Mouse (Mus musculus): ENCODE data around the gene Pced1a. TPM values are rescaled to one million over a fixed set of nuclear protein-coding genes. Genes with fewer than 3 reads are reported as not detected.
A peak's percentile ranks its signal among the peaks of the same experiment; 100 is the strongest.

Gene Pced1a
- total and polyA plus RNA-seq, 3 experiments, result 11.6 to 17.1 (median 15.3) TPM

DNA sequence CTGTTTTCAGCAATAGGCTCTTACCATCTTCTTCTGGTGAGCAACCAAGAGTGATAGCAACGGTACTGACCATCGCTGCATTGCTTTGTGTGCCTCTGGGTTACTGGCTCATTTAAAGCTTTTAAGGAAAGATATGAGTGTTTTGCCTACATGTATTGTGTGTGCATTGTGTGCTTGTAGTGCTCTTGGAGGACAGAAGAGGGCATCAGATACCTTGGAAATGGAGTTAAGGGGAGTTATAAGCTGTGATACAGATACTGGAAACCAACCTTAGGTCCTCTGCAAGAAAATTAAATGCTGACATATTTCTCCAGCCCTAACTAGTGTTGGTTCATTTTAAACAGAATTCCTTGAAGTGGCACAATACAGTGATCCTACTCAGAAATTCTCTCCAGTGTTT, 35.7 kb downstream of the Pced1a start:
- Histone ChIP-seq H3K36me3 (replicated peaks in 1 of 2; ENCODE audit: control insufficient read depth in 1 of 2, insufficient read depth in 1 of 2, low read length in 1 of 2) (no peaks in the 10 kb centered on the region), H3K79me2 (replicated peaks; ENCODE audit: control insufficient read depth, extremely low read depth, insufficient read depth, poor library complexity, severe bottlenecking) (no peaks in the 10 kb centered on the region), H3K9me3 (replicated peaks; ENCODE audit: low read length) (no peaks in the 10 kb centered on the region), H3K9ac (ENCODE audit: insufficient read depth, low read depth) (no peak overlapping the region), H3K4me2 (ENCODE audit: insufficient read depth, low read depth, poor library complexity, severe bottlenecking) (no peak overlapping the region), H3K4me3 (replicated peaks in 1 of 3; ENCODE audit: low read depth in 2 of 3, low read length in 2 of 3, poor library complexity in 1 of 3) (no peak overlapping the region), H3K27me3 (replicated peaks) (peaks cover 7% of the 10 kb centered on the region), H3K27ac (ENCODE audit: insufficient read depth, low read depth) (no peak overlapping the region), H3K4me1 (ENCODE audit: control insufficient read depth in 1 of 2, insufficient read depth in 2 of 2) (peaks cover 0 to 17% of the 10 kb centered on the region in 2 experiments; a peak in 2 of 4 replicates)
- in situ Hi-C loops (cut with MboI; ENCODE audit: low pct_ligation_motif_present, low pct_unique_long_range_greater_than_20kb, low sequenced_read_pairs) (no loop called here), dilution Hi-C loops (cut with MboI; ENCODE audit: extremely low pct_ligation_motif_present, extremely low pct_unique_long_range_greater_than_20kb, low sequenced_read_pairs) (no loop called here)
- TF ChIP-seq SMC3 (IDR thresholded peaks at IDR 0.05; ENCODE audit: low read depth, low read length), result peak; percentile 65
- TF ChIP-seq RAD21 (IDR thresholded peaks at IDR 0.05; ENCODE audit: low read depth, low read length), result peak; percentile 79
- no peak for TF ChIP-seq CHD1 (IDR thresholded peaks at IDR 0.05; ENCODE audit: low read depth, low read length)
- no peak for TF ChIP-seq PAX5 (IDR thresholded peaks at IDR 0.05; ENCODE audit: low read length)
- peak; percentile 32 to 73; a peak in 3 of 4 replicates for TF ChIP-seq CTCF (conservative IDR thresholded peaks at IDR 0.05 in 1 of 2, IDR thresholded peaks at IDR 0.05 in 1 of 2; ENCODE audit: low read depth in 2 of 2, low read length in 2 of 2)
- DNase-seq (ENCODE audit: extremely low read depth), result peak; percentile 46

- H3K4me3 ChIP-seq (replicated peaks in 1 of 3; ENCODE audit: low read depth in 2 of 3, low read length in 2 of 3, poor library complexity in 1 of 3), result no peak overlapping the region
- no peak overlapping the region for H3K27ac ChIP-seq (ENCODE audit: insufficient read depth, low read depth)
- H3K36me3 ChIP-seq (replicated peaks in 1 of 2; ENCODE audit: control insufficient read depth in 1 of 2, insufficient read depth in 1 of 2, low read length in 1 of 2), result no peaks in the 10 kb centered on the region
- in situ Hi-C loops (cut with MboI; ENCODE audit: low pct_ligation_motif_present, low pct_unique_long_range_greater_than_20kb, low sequenced_read_pairs) (no loop called here), dilution Hi-C loops (cut with MboI; ENCODE audit: extremely low pct_ligation_motif_present, extremely low pct_unique_long_range_greater_than_20kb, low sequenced_read_pairs) (no loop called here)
- H3K27me3 ChIP-seq (replicated peaks), result peaks cover 18% of the 10 kb centered on the region
- H3K79me2 ChIP-seq (replicated peaks; ENCODE audit: control insufficient read depth, extremely low read depth, insufficient read depth, poor library complexity, severe bottlenecking), result no peaks in the 10 kb centered on the region
- peaks cover 0 to 6% of the 10 kb centered on the region in 2 experiments; a peak in 2 of 4 replicates for H3K4me1 ChIP-seq (ENCODE audit: control insufficient read depth in 1 of 2, insufficient read depth in 2 of 2)
- DNase-seq (ENCODE audit: extremely low read depth), result no peak
- TF ChIP-seq MXI1 (IDR thresholded peaks at IDR 0.05; ENCODE audit: low read depth, low read length) (no peak), NRF1 (IDR thresholded peaks at IDR 0.05; ENCODE audit: low read depth, low read length) (no peak), ZC3H11A (IDR thresholded peaks at IDR 0.05; ENCODE audit: low read depth, low read length) (no peak), MAFK (IDR thresholded peaks at IDR 0.05; ENCODE audit: insufficient replicate concordance, low read length) (no peak), ZNF384 (IDR thresholded peaks at IDR 0.05; ENCODE audit: low read depth, low read length) (no peak)
- no peak overlapping the region for H3K4me2 ChIP-seq (ENCODE audit: insufficient read depth, low read depth, poor library complexity, severe bottlenecking)
- H3K9me3 ChIP-seq (replicated peaks; ENCODE audit: low read length), result no peaks in the 10 kb centered on the region
- no peak overlapping the region for H3K9ac ChIP-seq (ENCODE audit: insufficient read depth, low read depth)
These were observed 38.3 kb downstream of the Pced1a start for GRCm38 (mm10) chr2:130386212-130386611.

DNA sequence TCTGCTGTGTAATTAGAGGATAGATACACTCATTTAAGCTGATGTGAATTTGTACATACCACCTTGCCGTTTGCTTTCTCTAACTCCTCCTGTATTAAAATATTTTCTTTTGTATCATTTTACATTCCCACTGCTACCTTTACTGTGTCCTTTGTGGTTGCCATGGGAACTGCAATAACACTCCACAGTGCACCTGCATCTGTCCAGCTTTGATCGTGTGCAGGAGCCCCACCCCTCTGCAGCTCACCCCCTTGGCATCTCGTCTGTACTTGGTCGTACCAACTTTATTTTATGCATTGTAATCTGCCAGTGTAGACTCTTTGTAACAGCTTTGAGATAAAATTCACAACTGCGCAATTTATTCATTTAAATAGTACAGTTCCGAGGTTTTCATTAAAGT, 40.6 kb downstream of the Pced1a start:
- no peak overlapping the region for H3K9ac ChIP-seq (ENCODE audit: insufficient read depth, low read depth)
- no peaks in the 10 kb centered on the region for H3K36me3 ChIP-seq (replicated peaks in 1 of 2; ENCODE audit: control insufficient read depth in 1 of 2, insufficient read depth in 1 of 2, low read length in 1 of 2)
- no peaks in the 10 kb centered on the region for H3K4me1 ChIP-seq (ENCODE audit: control insufficient read depth in 1 of 2, insufficient read depth in 2 of 2)
- no peak for TF ChIP-seq ELF1 (IDR thresholded peaks at IDR 0.05; ENCODE audit: low read depth, low read length)
- TF ChIP-seq MAZ (IDR thresholded peaks at IDR 0.05; ENCODE audit: low read depth, low read length), result no peak
- TF ChIP-seq BHLHE40 (IDR thresholded peaks at IDR 0.05; ENCODE audit: low read depth, low read length), result no peak
- TF ChIP-seq UBTF (IDR thresholded peaks at IDR 0.05; ENCODE audit: low read depth, low read length), result no peak
- TF ChIP-seq ETS1 (conservative IDR thresholded peaks at IDR 0.05; ENCODE audit: low read depth, low read length), result no peak
- no peak for TF ChIP-seq KAT2A (IDR thresholded peaks at IDR 0.05; ENCODE audit: insufficient replicate concordance, low read length)
- TF ChIP-seq CHD2 (IDR thresholded peaks at IDR 0.05; ENCODE audit: low read length), result no peak
- no peak for TF ChIP-seq SMC3 (IDR thresholded peaks at IDR 0.05; ENCODE audit: low read depth, low read length)
- no peak for TF ChIP-seq ZNF384 (IDR thresholded peaks at IDR 0.05; ENCODE audit: low read depth, low read length)
- TF ChIP-seq HCFC1 (IDR thresholded peaks at IDR 0.05; ENCODE audit: low read depth, low read length), result no peak
- TF ChIP-seq MAX (IDR thresholded peaks at IDR 0.05; ENCODE audit: low read length), result no peak
- no peak for TF ChIP-seq RCOR1 (conservative IDR thresholded peaks at IDR 0.05; ENCODE audit: low read depth, low read length)
- no peak for TF ChIP-seq MYC (IDR thresholded peaks at IDR 0.05; ENCODE audit: low read depth, low read length)
- no peak for TF ChIP-seq CHD1 (IDR thresholded peaks at IDR 0.05; ENCODE audit: low read depth, low read length)
- TF ChIP-seq MXI1 (IDR thresholded peaks at IDR 0.05; ENCODE audit: low read depth, low read length), result no peak
- no peak for TF ChIP-seq MEF2A (IDR thresholded peaks at IDR 0.05; ENCODE audit: borderline replicate concordance, low read depth, low read length)
- TF ChIP-seq ZC3H11A (IDR thresholded peaks at IDR 0.05; ENCODE audit: low read depth, low read length), result no peak
- TF ChIP-seq ZKSCAN1 (IDR thresholded peaks at IDR 0.05; ENCODE audit: borderline replicate concordance, low read depth, low read length), result no peak
- no peak for TF ChIP-seq NRF1 (IDR thresholded peaks at IDR 0.05; ENCODE audit: low read depth, low read length)
- no peak for TF ChIP-seq JUN (IDR thresholded peaks at IDR 0.05; ENCODE audit: insufficient read depth, low read depth, low read length)
- no peaks in the 10 kb centered on the region for H3K79me2 ChIP-seq (replicated peaks; ENCODE audit: control insufficient read depth, extremely low read depth, insufficient read depth, poor library complexity, severe bottlenecking)
- H3K9me3 ChIP-seq (replicated peaks; ENCODE audit: low read length), result no peaks in the 10 kb centered on the region
- H3K4me3 ChIP-seq (replicated peaks in 1 of 3; ENCODE audit: low read depth in 2 of 3, low read length in 2 of 3, poor library complexity in 1 of 3), result no peak overlapping the region
- peaks cover 18% of the 10 kb centered on the region for H3K27me3 ChIP-seq (replicated peaks)
- H3K27ac ChIP-seq (ENCODE audit: insufficient read depth, low read depth), result no peak overlapping the region
- dilution Hi-C loops (cut with MboI; ENCODE audit: extremely low pct_ligation_motif_present, extremely low pct_unique_long_range_greater_than_20kb, low sequenced_read_pairs) (no loop called here), in situ Hi-C loops (cut with MboI; ENCODE audit: low pct_ligation_motif_present, low pct_unique_long_range_greater_than_20kb, low sequenced_read_pairs) (no loop called here)
- DNase-seq (ENCODE audit: extremely low read depth), result no peak
- no peak overlapping the region for H3K4me2 ChIP-seq (ENCODE audit: insufficient read depth, low read depth, poor library complexity, severe bottlenecking)
